Mouse (Mus musculus) gastrocnemius, adult 8-10 months (tissue): ENCODE results near the gene Olfr1505. TPM values are rescaled to one million over a fixed set of nuclear protein-coding genes. Genes with fewer than 3 reads are reported as not detected.

Experiments used
- DNase-seq, 2 experiments: peaks; one replicate each; pipeline ENCODE4 v3.0.0; 2022; ENCODE audit warnings: low spot score in 2 of 2
- total RNA-seq, 4 experiments: library from RNA; stranded (reverse); gene quantifications; 2 replicates each; pipeline ENCODE4 v1.2.4; 2022

Olfr1505 gene
- total RNA-seq: not detected

GRCm38 (mm10) chr19:13913230-13913629 is at the start of gene Olfr1505:
Olfr1505 (plus strand) TSS chr19:13913530.
- DNase-seq: no peak

GRCm38 (mm10) chr19:13897828-13898227 is 15.5 kb upstream of the Olfr1505 start, which contains the start of gene Olfr1504:
Olfr1504 (minus strand) TSS chr19:13897928.
- no peak for DNase-seq

Other genes with a start within 250 kb of the Olfr1505 start
- not detected for gene Olfr1491, start 216.3 kb upstream of the Olfr1505 start, total RNA-seq
- gene Olfr1493-ps1, start 190.3 kb upstream of the Olfr1505 start, total RNA-seq: not detected
- not detected for gene Olfr1494, start 173.8 kb upstream of the Olfr1505 start, total RNA-seq
- gene Olfr1495, start 148.9 kb upstream of the Olfr1505 start, total RNA-seq: not detected
- not detected for gene Olfr1496, start 135.7 kb upstream of the Olfr1505 start, total RNA-seq
- not detected for gene Olfr1497, start 115.3 kb upstream of the Olfr1505 start, total RNA-seq
- gene Olfr1499, start 94.1 kb upstream of the Olfr1505 start, total RNA-seq: not detected
- gene Olfr1500, start 83.0 kb upstream of the Olfr1505 start, total RNA-seq: not detected
- gene Olfr1501, start 62.8 kb upstream of the Olfr1505 start, total RNA-seq: not detected
- not detected for gene Olfr1502, start 51.7 kb upstream of the Olfr1505 start, total RNA-seq
- gene Olfr1504, start 15.6 kb upstream of the Olfr1505 start, total RNA-seq: not detected